Mouse (Mus musculus): Measurements from ENCODE around the gene Zfp46. TPM values are rescaled to one million over a fixed set of nuclear protein-coding genes. Genes with fewer than 3 reads are reported as not detected.

Zfp46 gene
- polyA plus RNA-seq (2015; fragmentation: Nextera tagmentation; extraction: Ambion mirVana) = 18.3 and 21.5 TPM in 2 replicates

DNA sequence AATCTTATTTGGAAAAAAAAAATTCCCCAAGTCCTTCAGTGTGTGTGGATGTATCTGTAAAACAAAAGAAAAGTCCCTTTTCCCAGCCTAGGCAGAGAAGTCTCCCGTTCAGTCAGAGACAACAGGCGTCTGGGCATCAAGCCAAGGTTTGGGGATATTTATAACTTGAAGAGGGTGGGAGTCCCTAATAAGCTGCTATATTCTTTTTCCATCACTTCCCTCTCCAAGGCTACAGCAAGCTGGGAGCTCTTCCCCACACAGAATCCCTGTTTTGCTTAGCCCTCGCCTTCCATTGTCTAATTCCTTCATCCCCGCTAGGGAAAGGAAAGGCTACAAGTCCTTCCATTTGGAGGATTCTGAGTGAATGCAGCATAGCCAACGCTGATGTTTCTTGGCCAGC lies at the start of gene Zfp46:
TSS of gene Zfp46 (plus strand) at position 229 of the 400 bp plus-strand sequence.
- peak; percentile 38 for ATAC-seq (replicated peaks; ENCODE audit: insufficient number of reproducible peaks, insufficient read depth, low FRiP score, low read depth)
- WGBS = 10% methylated on average over 5 of the region's 5 CpGs
- Histone ChIP-seq H3K27me3 (no peaks in the 10 kb centered on the region), H3K9me3 (replicated peaks) (no peaks in the 10 kb centered on the region), H3K4me2 (peak within 1 kb of the TSS; percentile 91), H3K9ac (peak within 1 kb of the TSS; percentile 46), H3K4me1 (replicated peaks) (peaks cover 46% of the 10 kb centered on the region), H3K27ac (peak within 1 kb of the TSS; percentile 98), H3K36me3 (peaks cover 25% of the 10 kb centered on the region), H3K4me3 (peak within 1 kb of the TSS; percentile 75)

- Histone ChIP-seq H3K4me1 (replicated peaks) (peaks cover 7% of the 10 kb centered on the region), H3K9ac (0 out of 2 replicates have a peak overlapping the region, but pooled peaks have one; percentile 13), H3K36me3 (no peaks in the 10 kb centered on the region), H3K4me2 (peak overlapping the region; percentile 32), H3K4me3 (0 out of 2 replicates have a peak overlapping the region, but pooled peaks have one; percentile 3), H3K9me3 (replicated peaks) (no peaks in the 10 kb centered on the region), H3K27ac (no peak overlapping the region), H3K27me3 (peaks cover 34% of the 10 kb centered on the region)
- 31% methylated on average over 13 of the region's 13 CpGs for whole genome bisulfite sequencing
- no peak for ATAC-seq (replicated peaks; ENCODE audit: insufficient number of reproducible peaks, insufficient read depth, low FRiP score, low read depth)
Observed at GRCm38 (mm10) chr4:136238669-136239068, 45.8 kb upstream of the Zfp46 start.

DNA sequence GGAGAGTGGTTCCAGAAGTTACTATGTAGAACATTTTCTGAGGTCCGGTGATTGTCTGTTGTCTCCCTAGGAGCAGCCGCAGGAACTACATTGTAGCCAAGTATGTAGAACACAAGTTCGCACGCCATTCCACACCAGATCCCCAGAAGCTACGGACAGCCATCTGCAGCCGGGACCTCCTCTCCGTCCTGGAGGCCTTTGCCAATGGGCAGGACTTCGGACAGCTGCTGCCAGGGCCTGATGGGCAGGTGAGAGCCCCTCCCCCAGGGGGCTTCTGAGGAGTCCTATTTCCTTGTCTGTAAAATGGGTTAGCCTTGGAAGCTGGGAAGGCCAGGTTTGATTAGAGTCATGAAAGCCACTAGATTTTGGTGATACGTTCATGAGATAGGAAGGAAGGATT lies 45.4 kb upstream of the Zfp46 start:
- ATAC-seq (replicated peaks; ENCODE audit: insufficient number of reproducible peaks, insufficient read depth, low FRiP score, low read depth) = no peak
- Histone ChIP-seq H3K36me3 (no peaks in the 10 kb centered on the region), H3K4me1 (replicated peaks) (peaks cover 7% of the 10 kb centered on the region), H3K4me2 (no peak overlapping the region), H3K27ac (no peak overlapping the region), H3K9ac (no peak overlapping the region), H3K27me3 (peaks cover 35% of the 10 kb centered on the region), H3K9me3 (replicated peaks) (no peaks in the 10 kb centered on the region), H3K4me3 (no peak overlapping the region)
- WGBS = 70% methylated on average over 9 of the region's 9 CpGs

DNA sequence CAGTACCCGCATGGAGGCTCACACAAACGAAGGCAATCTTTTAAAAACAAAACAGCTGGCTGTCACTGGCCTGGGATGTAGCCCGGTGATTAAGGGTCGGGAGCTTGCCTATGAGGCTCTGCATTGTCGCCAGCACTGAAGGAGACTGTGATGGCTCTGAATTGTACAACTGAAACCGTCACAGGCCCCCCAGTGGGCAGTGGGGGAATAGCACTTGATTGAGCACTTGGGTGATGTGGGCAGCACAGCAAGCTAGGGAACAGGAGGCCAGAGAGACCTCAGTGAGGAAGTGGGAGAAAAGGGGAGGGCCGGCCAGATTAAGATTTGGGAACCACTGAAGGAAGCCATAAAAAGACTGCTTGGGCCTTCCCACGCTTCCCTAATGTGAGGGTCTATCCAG lies 44.9 kb upstream of the Zfp46 start:
- ATAC-seq (replicated peaks; ENCODE audit: insufficient number of reproducible peaks, insufficient read depth, low FRiP score, low read depth) = 0 out of 2 replicates have a peak, but pooled peaks have one; percentile 28
- Histone ChIP-seq H3K27me3 (peaks cover 39% of the 10 kb centered on the region), H3K4me1 (replicated peaks) (peaks cover 9% of the 10 kb centered on the region)

GRCm38 (mm10) chr4:136240123-136240522 lies 44.4 kb upstream of the Zfp46 start:
- no peaks in the 10 kb centered on the region for H3K36me3 ChIP-seq
- H3K4me1 ChIP-seq (replicated peaks) = peaks cover 12% of the 10 kb centered on the region
- no peak overlapping the region for H3K27ac ChIP-seq
- no peaks in the 10 kb centered on the region for H3K9me3 ChIP-seq (replicated peaks)
- no peak for ATAC-seq (replicated peaks; ENCODE audit: insufficient number of reproducible peaks, insufficient read depth, low FRiP score, low read depth)
- 58% methylated on average over 14 of the region's 14 CpGs for WGBS
- H3K9ac ChIP-seq = no peak overlapping the region
- peaks cover 42% of the 10 kb centered on the region for H3K27me3 ChIP-seq
- H3K4me2 ChIP-seq = no peak overlapping the region
- H3K4me3 ChIP-seq = no peak overlapping the region

More for the DNA sequence above, 44.9 kb upstream of the Zfp46 start:
- 22% methylated on average over 8 of the region's 8 CpGs for WGBS
- no peaks in the 10 kb centered on the region for H3K36me3 ChIP-seq
- no peak overlapping the region for H3K9ac ChIP-seq
- H3K4me3 ChIP-seq = no peak overlapping the region
- H3K9me3 ChIP-seq (replicated peaks) = no peaks in the 10 kb centered on the region
- no peak overlapping the region for H3K4me2 ChIP-seq
- H3K27ac ChIP-seq = no peak overlapping the region

DNA sequence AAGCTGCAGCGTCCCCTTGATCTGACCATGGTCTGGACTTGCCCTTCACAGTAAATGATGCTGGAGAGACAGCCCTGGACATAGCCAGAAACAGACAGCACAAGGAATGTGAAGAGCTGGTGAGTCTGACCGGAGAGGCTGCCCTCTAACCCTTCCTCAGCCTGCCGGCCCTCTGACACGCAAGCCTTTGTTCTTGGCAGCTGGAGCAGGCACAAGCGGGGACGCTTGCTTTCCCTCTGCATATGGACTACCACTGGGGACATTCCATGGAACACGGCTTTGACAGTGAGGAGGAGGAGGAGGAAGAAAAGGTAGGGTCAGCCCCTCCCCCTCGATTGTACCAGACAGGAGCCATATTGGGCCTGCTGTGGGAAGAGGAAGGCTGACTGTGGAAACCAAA lies 43.5 kb upstream of the Zfp46 start:
- Histone ChIP-seq H3K36me3 (no peaks in the 10 kb centered on the region), H3K27ac (no peak overlapping the region), H3K4me3 (no peak overlapping the region), H3K27me3 (peaks cover 47% of the 10 kb centered on the region), H3K4me1 (replicated peaks) (peaks cover 18% of the 10 kb centered on the region), H3K4me2 (no peak overlapping the region), H3K9ac (no peak overlapping the region), H3K9me3 (replicated peaks) (no peaks in the 10 kb centered on the region)
- WGBS = 63% methylated on average over 8 of the region's 8 CpGs
- ATAC-seq (replicated peaks; ENCODE audit: insufficient number of reproducible peaks, insufficient read depth, low FRiP score, low read depth) = no peak

DNA sequence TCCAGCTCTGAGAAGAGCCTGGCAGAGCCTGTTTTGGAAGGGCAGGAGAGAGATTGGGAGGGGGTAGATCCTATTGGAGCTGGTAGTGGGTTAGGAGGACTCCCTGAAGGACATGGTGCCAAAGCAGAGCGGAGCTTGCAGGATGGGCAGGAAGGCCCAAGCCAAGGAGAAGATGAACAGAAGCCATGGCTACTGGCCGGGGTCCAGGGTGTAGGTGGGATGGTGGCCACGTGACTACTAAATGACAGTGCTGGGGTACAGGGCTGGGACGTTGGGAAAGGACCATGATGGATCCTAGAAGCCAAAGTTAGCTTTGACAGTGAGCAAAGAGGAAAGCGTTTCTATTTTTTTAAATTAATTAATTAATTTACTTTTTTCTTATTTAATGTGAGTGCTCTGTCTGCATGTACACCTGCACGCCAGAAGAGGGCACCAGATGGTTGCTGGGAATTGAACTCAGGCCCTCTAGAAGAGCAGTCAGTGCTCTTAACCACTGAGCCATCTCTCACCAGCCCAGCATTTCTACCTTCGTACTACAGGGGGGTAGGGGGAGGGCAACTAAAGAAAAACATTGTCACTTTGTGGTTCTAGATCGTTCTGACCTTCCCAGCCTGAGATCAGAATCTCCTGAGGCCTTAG lies 42.3 kb upstream of the Zfp46 start:
- no peaks in the 10 kb centered on the region for H3K36me3 ChIP-seq
- no peak overlapping the region for H3K4me3 ChIP-seq
- no peak overlapping the region for H3K4me2 ChIP-seq
- H3K27ac ChIP-seq = no peak overlapping the region
- 43% methylated on average over 8 of the region's 8 CpGs for WGBS
- H3K9ac ChIP-seq = no peak overlapping the region
- H3K9me3 ChIP-seq (replicated peaks) = no peaks in the 10 kb centered on the region
- peaks cover 31% of the 10 kb centered on the region for H3K4me1 ChIP-seq (replicated peaks)
- no peak for ATAC-seq (replicated peaks; ENCODE audit: insufficient number of reproducible peaks, insufficient read depth, low FRiP score, low read depth)
- H3K27me3 ChIP-seq = peaks cover 49% of the 10 kb centered on the region

DNA sequence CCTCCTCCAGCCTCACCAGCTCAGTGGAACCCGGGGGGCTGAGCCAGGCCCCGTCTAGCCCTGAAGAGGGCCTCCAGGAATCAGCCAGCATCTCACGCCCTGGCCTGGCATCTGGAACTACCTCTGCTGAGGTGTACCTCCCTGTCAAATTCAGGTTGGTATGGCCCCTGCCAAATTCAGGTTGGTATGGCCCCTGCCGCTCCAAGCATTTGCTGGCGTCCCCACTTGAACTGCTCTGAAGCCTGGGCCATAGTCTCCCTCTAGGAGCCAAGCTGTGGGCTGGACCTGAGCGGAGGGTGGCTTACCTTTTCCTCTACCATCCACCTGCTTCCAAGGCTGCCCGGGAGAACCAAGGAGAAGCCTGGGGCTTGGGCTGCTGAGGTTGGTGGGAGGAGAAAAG lies 41.8 kb upstream of the Zfp46 start:
- no peak for ATAC-seq (replicated peaks; ENCODE audit: insufficient number of reproducible peaks, insufficient read depth, low FRiP score, low read depth)
- H3K27ac ChIP-seq = no peak overlapping the region
- no peak overlapping the region for H3K4me3 ChIP-seq
- no peaks in the 10 kb centered on the region for H3K36me3 ChIP-seq
- no peaks in the 10 kb centered on the region for H3K9me3 ChIP-seq (replicated peaks)
- 75% methylated on average over 7 of the region's 7 CpGs for WGBS
- peaks cover 48% of the 10 kb centered on the region for H3K27me3 ChIP-seq
- H3K4me1 ChIP-seq (replicated peaks) = peaks cover 36% of the 10 kb centered on the region
- H3K4me2 ChIP-seq = no peak overlapping the region
- H3K9ac ChIP-seq = no peak overlapping the region

- Histone ChIP-seq H3K4me2 (no peak overlapping the region), H3K9ac (no peak overlapping the region), H3K4me3 (no peak overlapping the region), H3K27ac (no peak overlapping the region), H3K9me3 (replicated peaks) (no peaks in the 10 kb centered on the region), H3K27me3 (peaks cover 50% of the 10 kb centered on the region), H3K36me3 (no peaks in the 10 kb centered on the region), H3K4me1 (replicated peaks) (peaks cover 43% of the 10 kb centered on the region)
- ATAC-seq (replicated peaks; ENCODE audit: insufficient number of reproducible peaks, insufficient read depth, low FRiP score, low read depth) = no peak
- 59% methylated on average over 7 of the region's 7 CpGs for WGBS
Observed at GRCm38 (mm10) chr4:136244208-136244607, 40.3 kb upstream of the Zfp46 start.

DNA sequence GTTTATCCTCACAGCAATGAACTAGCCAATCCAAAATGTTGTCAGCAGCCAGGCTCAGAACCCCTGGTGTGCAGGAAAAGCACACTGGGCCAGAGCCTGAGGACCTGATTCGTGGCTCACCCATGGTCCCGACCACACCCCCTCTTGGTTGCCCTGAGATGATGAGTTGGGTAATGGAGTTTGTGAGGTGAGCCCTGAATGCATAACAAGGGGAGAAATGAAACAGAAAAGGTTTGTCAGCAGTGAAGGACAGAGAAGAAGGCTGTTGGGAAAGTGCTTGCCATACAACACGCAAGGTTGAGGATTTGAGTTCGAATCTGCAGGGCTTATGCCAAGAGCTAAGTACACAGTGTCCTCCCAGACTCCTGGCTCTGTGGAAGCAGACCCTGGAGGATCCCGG lies 38.8 kb upstream of the Zfp46 start:
- no peak for ATAC-seq (replicated peaks; ENCODE audit: insufficient number of reproducible peaks, insufficient read depth, low FRiP score, low read depth)

DNA sequence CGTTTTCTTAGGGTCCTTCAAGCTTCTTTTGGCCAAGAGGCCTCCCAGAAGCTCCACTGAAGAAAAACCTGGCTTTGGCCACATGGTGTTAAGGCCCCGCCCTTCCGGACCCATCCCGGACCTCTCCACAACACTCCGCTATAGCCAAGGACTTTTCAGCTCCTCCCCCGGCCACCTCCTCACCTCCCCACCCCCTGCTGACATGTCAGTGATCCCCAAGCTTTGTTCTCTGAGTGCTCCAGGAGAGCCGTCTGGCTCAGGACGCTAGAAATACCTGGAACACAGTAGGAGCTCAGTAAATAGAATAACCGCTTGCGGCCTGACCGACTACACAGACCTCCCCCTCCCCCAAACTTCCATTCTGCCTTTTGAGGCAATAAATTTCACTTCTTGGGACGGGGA lies 37.9 kb upstream of the Zfp46 start:
- peak overlapping the region; percentile 82 for H3K9ac ChIP-seq
- ATAC-seq (replicated peaks; ENCODE audit: insufficient number of reproducible peaks, insufficient read depth, low FRiP score, low read depth) = peak; percentile 53; the same call in 1 of the 2 replicates
- H3K4me3 ChIP-seq = peak overlapping the region; percentile 79
- WGBS = 3% methylated on average over 12 of the region's 12 CpGs
- peak overlapping the region; percentile 85 for H3K27ac ChIP-seq
- H3K27me3 ChIP-seq = peaks cover 53% of the 10 kb centered on the region
- no peaks in the 10 kb centered on the region for H3K9me3 ChIP-seq (replicated peaks)
- peak overlapping the region; percentile 92 for H3K4me2 ChIP-seq
- no peaks in the 10 kb centered on the region for H3K36me3 ChIP-seq
- H3K4me1 ChIP-seq (replicated peaks) = peaks cover 54% of the 10 kb centered on the region

More for the DNA sequence above, 38.8 kb upstream of the Zfp46 start:
- Histone ChIP-seq H3K9me3 (replicated peaks) (no peaks in the 10 kb centered on the region), H3K4me1 (replicated peaks) (peaks cover 54% of the 10 kb centered on the region), H3K36me3 (no peaks in the 10 kb centered on the region), H3K4me2 (no peak overlapping the region), H3K27ac (0 out of 2 replicates have a peak overlapping the region, but pooled peaks have one; percentile 85), H3K4me3 (no peak overlapping the region), H3K27me3 (peaks cover 53% of the 10 kb centered on the region), H3K9ac (no peak overlapping the region)
- WGBS = 54% methylated on average over 5 of the region's 5 CpGs

- peak overlapping the region; percentile 92 for H3K4me2 ChIP-seq
- no peak for ATAC-seq (replicated peaks; ENCODE audit: insufficient number of reproducible peaks, insufficient read depth, low FRiP score, low read depth)
- peaks cover 53% of the 10 kb centered on the region for H3K27me3 ChIP-seq
- peak overlapping the region; percentile 85 for H3K27ac ChIP-seq
- H3K4me1 ChIP-seq (replicated peaks) = peaks cover 54% of the 10 kb centered on the region
- H3K9me3 ChIP-seq (replicated peaks) = no peaks in the 10 kb centered on the region
- 3% methylated on average over 14 of the region's 14 CpGs for WGBS
- peak overlapping the region; percentile 79 for H3K4me3 ChIP-seq
- H3K9ac ChIP-seq = peak overlapping the region; percentile 82
- H3K36me3 ChIP-seq = no peaks in the 10 kb centered on the region
Observed at GRCm38 (mm10) chr4:136247386-136247728, 37.1 kb upstream of the Zfp46 start.
